Mouse (Mus musculus): Measurements from ENCODE around the gene Gja3.
"Not testable (repeated sequence)": the region's sequence is repeated elsewhere in the genome, so short reads cannot be mapped to it uniquely, and the experiment has no call there.

The Gja3 gene

GRCm38 (mm10) chr14:57034135-57034534, 23.8 kb downstream of the Gja3 start:
- DNase-seq (ENCODE audit: low spot score): no peak

GRCm38 (mm10) chr14:57032850-57033249, 25.1 kb downstream of the Gja3 start:
- DNase-seq (ENCODE audit: low spot score): no peak

DNA sequence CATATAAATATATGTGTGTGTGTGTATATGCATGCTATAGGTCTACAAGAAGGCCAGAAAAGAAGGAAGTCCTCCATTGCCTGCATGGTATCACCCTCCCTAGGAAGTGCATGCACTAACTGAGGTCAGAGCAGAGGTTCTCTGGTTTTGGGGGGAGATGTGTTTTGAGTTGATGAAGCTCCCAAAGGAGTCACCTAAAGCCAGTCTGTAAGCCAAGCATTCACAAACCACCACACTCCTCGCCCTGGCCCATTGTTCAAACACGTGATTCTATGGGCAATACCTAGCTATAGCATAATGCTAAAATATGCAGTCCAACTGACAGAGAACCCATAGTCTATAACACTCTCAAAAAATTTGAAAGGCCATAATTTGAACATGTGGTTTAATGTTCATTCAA, 39.5 kb downstream of the Gja3 start:
- no peak for DNase-seq (ENCODE audit: low spot score)

DNA sequence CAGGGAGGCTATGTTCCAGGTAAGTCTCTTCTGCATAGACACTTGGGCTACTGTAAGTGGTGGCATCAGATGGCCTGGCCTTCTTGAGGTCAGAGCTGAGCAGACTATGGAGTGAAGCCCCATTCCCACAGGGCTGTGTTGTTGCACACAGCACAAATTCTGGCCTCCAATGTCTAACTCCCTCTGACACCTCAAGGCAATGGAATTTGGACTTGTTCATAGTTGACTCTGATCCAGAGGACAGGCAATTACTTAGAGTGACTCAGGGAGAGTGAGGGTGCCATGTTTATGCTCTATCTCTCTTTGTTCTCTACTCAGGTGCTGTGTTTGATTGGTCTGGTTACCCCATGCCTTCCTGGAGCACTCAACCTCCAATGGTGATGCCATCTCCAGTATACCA, 41.1 kb downstream of the Gja3 start:
- not testable (repeated sequence) for DNase-seq (ENCODE audit: low spot score)

DNA sequence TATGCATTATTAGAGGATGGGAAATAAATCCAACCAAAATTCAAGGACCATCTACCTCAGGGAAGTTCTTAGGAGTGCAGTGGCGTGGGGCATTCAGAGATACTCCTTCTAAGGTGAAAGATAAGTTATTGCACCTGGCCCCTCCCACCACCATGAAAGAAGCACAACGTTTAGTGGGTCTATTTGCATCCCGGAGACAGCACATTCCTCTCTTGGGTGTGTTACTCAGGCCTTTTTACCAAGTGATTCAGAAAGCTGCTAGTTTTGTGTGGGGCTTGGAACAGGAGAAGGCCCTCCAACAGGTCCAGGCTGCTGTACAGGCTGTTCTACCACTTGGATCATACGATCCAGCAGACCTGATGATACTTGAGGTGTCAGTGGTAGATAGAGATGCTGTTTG, 69.3 kb downstream of the Gja3 start:
- no peak for DNase-seq (ENCODE audit: low spot score)
